Mouse (Mus musculus) myocyte (in vitro differentiated cells): Measurements from ENCODE around the gene Maml1. TPM values are rescaled to one million over a fixed set of nuclear protein-coding genes. Genes with fewer than 3 reads are reported as not detected.

ENCODE experiments used
- H3K27me3 ChIP-seq: one replicate; pipeline ENCODE4 v1.6.1; 2011; ENCODE audit not compliant: control insufficient read depth, insufficient read depth, insufficient read length
- H3K36me3 ChIP-seq: one replicate; pipeline ENCODE4 v1.6.1; 2011; ENCODE audit not compliant: control insufficient read depth, insufficient read depth
- H3K4me2 ChIP-seq: one replicate; pipeline ENCODE4 v1.6.1; 2011; ENCODE audit warnings: low read depth, control low read depth
- H3K4me3 ChIP-seq: one replicate; pipeline ENCODE4 v1.5.1; 2011; ENCODE audit warnings: mild to moderate bottlenecking, control low read depth, moderate library complexity
- H3K79me2 ChIP-seq: one replicate; pipeline ENCODE4 v1.6.1; 2011; ENCODE audit not compliant: control insufficient read depth, insufficient read depth
- H3ac ChIP-seq: one replicate; pipeline ENCODE4 v1.6.1; 2011; ENCODE audit not compliant: control insufficient read depth, insufficient read length
- CEBPB ChIP-seq: IDR thresholded peaks from 2 replicates; pipeline ENCODE4 v1.6.1; 2011; ENCODE audit warnings: mild to moderate bottlenecking, moderate library complexity; ENCODE audit not compliant: poor library complexity, insufficient read depth, severe bottlenecking
- E2F4 ChIP-seq: IDR thresholded peaks from one replicate; pipeline ENCODE4 v1.6.1; 2011; ENCODE audit warnings: mild to moderate bottlenecking, control low read depth, moderate library complexity; ENCODE audit not compliant: insufficient read depth
- MAX ChIP-seq: IDR thresholded peaks from one replicate; pipeline ENCODE4 v1.6.1; 2011; ENCODE audit warnings: low read depth, mild to moderate bottlenecking, control low read depth
- MYOD1 ChIP-seq, 3 experiments: IDR thresholded peaks; one replicate each; pipeline ENCODE4 v1.6.1; 2011; ENCODE audit warnings: control low read depth in 2 of 3, low read depth in 2 of 3, mild to moderate bottlenecking in 2 of 3, moderate library complexity in 1 of 3; ENCODE audit not compliant: insufficient read length in 2 of 3, control insufficient read depth in 1 of 3
- MYOG ChIP-seq, 3 experiments: IDR thresholded peaks; one replicate each; pipeline ENCODE4 v1.6.1; 2011; ENCODE audit warnings: control low read depth in 2 of 3, low read depth in 2 of 3, mild to moderate bottlenecking in 2 of 3; ENCODE audit not compliant: insufficient read length in 2 of 3, control insufficient read depth in 1 of 3, insufficient read depth in 1 of 3
- POLR2A ChIP-seq: IDR thresholded peaks from one replicate; pipeline ENCODE4 v1.6.1; 2011; ENCODE audit warnings: low read depth, mild to moderate bottlenecking, control low read depth, moderate library complexity; ENCODE audit not compliant: insufficient read length
- POLR2AphosphoS2 ChIP-seq: IDR thresholded peaks from one replicate; pipeline ENCODE4 v1.6.1; 2011; ENCODE audit warnings: low read depth, control low read depth; ENCODE audit not compliant: insufficient read length
- REST ChIP-seq: IDR thresholded peaks from one replicate; pipeline ENCODE4 v1.6.1; 2011; ENCODE audit warnings: mild to moderate bottlenecking, control low read depth, moderate library complexity; ENCODE audit not compliant: insufficient read depth, insufficient read length
- SRF ChIP-seq: IDR thresholded peaks from one replicate; pipeline ENCODE4 v1.6.1; 2011; ENCODE audit warnings: low read depth; ENCODE audit not compliant: control insufficient read depth, insufficient read length
- TCF12 ChIP-seq: IDR thresholded peaks from one replicate; pipeline ENCODE4 v1.6.1; 2011; ENCODE audit warnings: mild to moderate bottlenecking, control low read depth; ENCODE audit not compliant: poor library complexity, insufficient read depth, severe bottlenecking
- TCF3 ChIP-seq: IDR thresholded peaks from one replicate; pipeline ENCODE4 v1.6.1; 2011; ENCODE audit warnings: low read depth, control low read depth; ENCODE audit not compliant: insufficient read length
- USF1 ChIP-seq: IDR thresholded peaks from one replicate; pipeline ENCODE4 v1.6.1; 2011; ENCODE audit warnings: low read depth, mild to moderate bottlenecking, control low read depth, moderate library complexity
- polyA plus RNA-seq: library from polyadenylated mRNA; unstranded; fragments of >200 nt; fragmentation: generic; extraction: Trizol; gene quantifications from one replicate; pipeline ENCODE4 v1.2.1, GENCODE M21; 2012; ENCODE audit warnings: missing spikeins

The Maml1 gene
- polyA plus RNA-seq, 1 experiment, result 13.7 TPM

DNA sequence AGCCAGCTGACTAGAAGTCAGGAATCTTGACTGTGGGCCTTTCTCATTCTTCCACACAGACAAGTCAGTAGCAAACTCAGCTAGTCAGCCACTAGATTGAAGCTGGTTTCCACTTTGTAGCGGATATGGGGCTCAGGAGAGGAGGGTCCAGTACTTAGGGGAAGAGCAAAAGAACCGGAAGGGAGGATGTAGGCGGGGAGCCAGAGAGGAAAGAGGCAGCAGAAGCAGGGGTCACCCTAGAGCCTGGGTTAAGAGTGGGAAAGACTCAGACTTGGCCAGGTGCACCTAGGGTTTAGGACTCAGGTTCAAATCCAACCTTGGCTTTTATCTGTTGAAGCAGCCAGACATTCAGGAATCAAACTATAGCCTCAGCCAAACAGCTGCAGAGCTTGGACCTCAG lies 64.9 kb downstream of the Maml1 start:
- Histone ChIP-seq H3K79me2 (peaks cover 23% of the 10 kb centered on the region), H3K36me3 (peaks cover 8% of the 10 kb centered on the region), H3K4me2 (peak overlapping the region; percentile 93), H3K27me3 (no peaks in the 10 kb centered on the region), H3K4me3 (peak overlapping the region; percentile 72), H3ac (no peak overlapping the region)
- TF ChIP-seq REST (no peak), MAX (no peak), MYOG (IDR thresholded peaks at IDR 0.05; ENCODE audit: control insufficient read depth in 1 of 3, insufficient read depth in 1 of 3, insufficient read length in 2 of 3, low read depth in 2 of 3) (no peak), POLR2A (no peak), POLR2AphosphoS2 (no peak), TCF12 (no peak), MYOD1 (IDR thresholded peaks at IDR 0.05; ENCODE audit: control insufficient read depth in 1 of 3, insufficient read length in 2 of 3, low read depth in 2 of 3) (no peak), TCF3 (no peak), E2F4 (no peak), CEBPB (no peak), USF1 (no peak), SRF (no peak)

DNA sequence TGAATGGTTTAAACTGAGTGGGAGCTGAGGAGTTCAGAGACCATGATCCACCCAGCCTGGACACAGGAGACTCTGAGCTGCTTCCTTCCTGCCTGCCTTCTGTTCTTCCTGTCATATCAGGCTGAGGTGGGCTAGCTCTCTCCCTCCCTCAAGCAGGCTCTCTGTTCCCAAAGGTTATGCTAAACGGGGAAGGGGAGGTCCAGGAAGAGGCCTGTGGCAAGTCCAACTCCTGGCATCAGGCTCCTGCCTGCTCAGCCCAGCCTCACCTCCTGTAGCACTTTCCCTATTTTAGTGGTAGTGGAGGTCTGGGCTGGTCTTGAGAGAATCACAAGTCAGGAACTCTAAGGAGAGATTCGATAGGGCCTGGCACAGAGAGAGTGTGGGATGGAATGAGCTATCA lies 65.7 kb downstream of the Maml1 start:
- Histone ChIP-seq H3K79me2 (peaks cover 23% of the 10 kb centered on the region), H3K4me3 (peak overlapping the region; percentile 72), H3ac (peak overlapping the region; percentile 55), H3K27me3 (no peaks in the 10 kb centered on the region), H3K36me3 (no peaks in the 10 kb centered on the region), H3K4me2 (peak overlapping the region; percentile 93)
- TF ChIP-seq CEBPB (no peak), POLR2AphosphoS2 (no peak), MYOD1 (IDR thresholded peaks at IDR 0.05; ENCODE audit: control insufficient read depth in 1 of 3, insufficient read length in 2 of 3, low read depth in 2 of 3) (no peak), SRF (no peak), USF1 (no peak), TCF3 (no peak), REST (no peak), POLR2A (no peak), MYOG (IDR thresholded peaks at IDR 0.05; ENCODE audit: control insufficient read depth in 1 of 3, insufficient read depth in 1 of 3, insufficient read length in 2 of 3, low read depth in 2 of 3) (no peak), MAX (no peak), E2F4 (no peak), TCF12 (no peak)

DNA sequence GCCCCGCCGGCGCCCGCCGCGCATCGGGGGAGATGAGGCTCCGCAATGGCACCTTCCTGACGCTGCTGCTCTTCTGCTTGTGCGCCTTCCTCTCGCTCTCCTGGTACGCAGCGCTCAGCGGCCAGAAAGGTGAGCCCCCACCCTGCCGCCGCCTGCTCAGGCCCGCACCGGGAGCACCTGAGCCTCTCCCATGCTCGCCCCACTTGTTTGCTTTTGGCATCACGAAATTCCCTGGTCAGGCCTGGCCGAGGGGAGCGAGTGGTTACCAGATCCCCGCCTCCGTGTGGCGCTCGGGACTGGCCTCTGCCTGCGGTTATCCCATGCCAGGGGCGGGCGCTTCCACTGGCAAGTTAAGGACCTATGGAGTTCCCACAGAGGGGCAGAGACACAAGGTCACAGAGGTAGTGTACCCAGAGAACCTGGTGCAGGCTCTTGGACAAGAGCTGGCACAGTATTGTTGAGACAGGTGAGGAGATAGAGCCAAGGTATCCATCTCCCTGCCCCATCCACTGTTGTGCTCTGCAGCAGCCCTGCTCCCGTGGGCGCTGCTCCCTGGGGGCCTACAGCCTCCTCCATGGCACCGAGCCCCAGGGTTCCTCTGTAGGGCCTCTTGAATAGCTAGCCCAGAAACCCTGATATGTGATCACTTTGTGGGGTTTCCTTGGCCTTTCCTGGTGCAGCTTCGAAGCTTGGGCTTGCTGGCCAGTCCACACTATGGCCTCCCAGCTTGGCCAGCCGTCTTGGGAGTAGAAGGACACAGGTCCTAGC lies 66.3 kb downstream of the Maml1 start:
- H3K36me3 ChIP-seq, result no peaks in the 10 kb centered on the region
- peak overlapping the region; percentile 93 for H3K4me2 ChIP-seq
- peak overlapping the region; percentile 55 for H3ac ChIP-seq
- peaks cover 23% of the 10 kb centered on the region for H3K79me2 ChIP-seq
- H3K4me3 ChIP-seq, result peak overlapping the region; percentile 72
- no peaks in the 10 kb centered on the region for H3K27me3 ChIP-seq
- TF ChIP-seq POLR2AphosphoS2 (no peak), POLR2A (peak; percentile 43), SRF (no peak), E2F4 (no peak), REST (no peak), MYOG (IDR thresholded peaks at IDR 0.05; ENCODE audit: control insufficient read depth in 1 of 3, insufficient read depth in 1 of 3, insufficient read length in 2 of 3, low read depth in 2 of 3) (no peak)

DNA sequence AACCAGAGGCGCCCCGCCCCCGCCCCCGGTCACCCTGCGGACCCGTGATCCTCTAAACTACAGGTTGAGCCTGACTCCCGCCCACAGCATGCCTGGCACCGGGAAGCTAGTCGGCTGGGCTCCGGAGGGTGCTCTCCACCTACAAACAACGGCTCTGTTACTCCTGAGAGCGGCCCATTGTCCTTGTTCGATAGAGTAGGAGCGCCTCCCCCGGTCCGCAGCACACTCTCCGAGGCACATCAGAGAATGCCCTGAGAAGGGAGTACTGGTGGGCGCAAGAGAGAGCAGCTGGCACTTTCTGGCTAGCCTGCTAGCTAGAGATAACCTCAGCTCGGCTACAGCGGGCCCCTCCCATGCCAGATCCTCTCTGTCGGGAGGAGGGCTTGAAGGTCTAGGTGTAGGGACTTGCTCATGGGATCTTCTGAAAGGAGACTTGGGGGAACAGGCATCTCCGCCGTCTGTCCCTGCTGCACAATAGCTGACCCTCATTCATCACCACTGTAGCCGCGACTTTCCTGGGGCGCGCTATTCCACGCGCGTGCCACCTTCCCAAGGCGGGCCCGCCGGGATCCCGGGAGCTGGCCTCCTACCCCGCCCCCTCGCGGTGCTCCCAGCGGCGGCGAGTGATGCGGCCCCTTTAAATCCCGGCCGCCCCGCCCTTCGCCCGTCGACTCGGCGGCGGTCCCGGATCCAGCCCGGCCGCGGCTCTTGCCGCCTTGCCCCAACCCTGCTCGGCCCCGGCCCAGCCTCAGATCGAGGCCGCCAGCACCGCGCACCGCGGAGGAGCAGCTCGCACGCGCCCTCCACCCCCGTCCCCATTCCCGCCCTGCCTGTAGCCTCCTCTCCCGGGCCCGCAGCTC lies 67.2 kb downstream of the Maml1 start:
- H3K4me2 ChIP-seq, result peak overlapping the region; percentile 93
- H3K79me2 ChIP-seq, result peaks cover 23% of the 10 kb centered on the region
- H3K27me3 ChIP-seq, result no peaks in the 10 kb centered on the region
- peak overlapping the region; percentile 55 for H3ac ChIP-seq
- peak overlapping the region; percentile 72 for H3K4me3 ChIP-seq
- H3K36me3 ChIP-seq, result no peaks in the 10 kb centered on the region
- TF ChIP-seq POLR2AphosphoS2 (peak; percentile 69), MYOD1 (IDR thresholded peaks at IDR 0.05; ENCODE audit: control insufficient read depth in 1 of 3, insufficient read length in 2 of 3, low read depth in 2 of 3) (peak in 2 of 3 experiments; percentile 53 to 62), POLR2A (peak; percentile 81), SRF (peak; percentile 27), TCF3 (no peak), MAX (no peak), TCF12 (no peak), MYOG (IDR thresholded peaks at IDR 0.05; ENCODE audit: control insufficient read depth in 1 of 3, insufficient read depth in 1 of 3, insufficient read length in 2 of 3, low read depth in 2 of 3) (peak in 1 of 3 experiments; percentile 75)
